15 mouse cellular contexts compared by ENCODE assay signal in genomic region chr5:89027518-89028085, GRCm38 (mm10).
"Had no signal": no experiment of that assay in that cellular context is flagged by ENCODE, and none has a peak within 500 bp of the region (broad histone marks: within the 10 kb centered on the region; RNA-seq: fewer than 3 reads in every experiment).

No protein-coding gene starts in this region.

- H3K9ac ChIP-seq: hindbrain, embryonic 15.5 days; limb, embryonic 13.5 days; liver, embryonic 14.5 days; midbrain, embryonic 15.5 days; neural tube, embryonic 12.5 days had no signal

- H3K4me1 ChIP-seq: hindbrain, embryonic 15.5 days; midbrain, embryonic 15.5 days; neural tube, embryonic 12.5 days had no signal

- ATAC-seq: intestine, postnatal 0 days; lung, postnatal 0 days; midbrain, embryonic 15.5 days had no signal

- H3K9me3 ChIP-seq: hindbrain, embryonic 15.5 days; limb, embryonic 13.5 days; midbrain, embryonic 15.5 days; neural tube, embryonic 12.5 days had no signal

- H3K4me2 ChIP-seq: hindbrain, embryonic 15.5 days; limb, embryonic 13.5 days; midbrain, embryonic 11.5 days; midbrain, embryonic 15.5 days; neural tube, embryonic 12.5 days had no signal

- H3K27ac ChIP-seq: hindbrain, embryonic 15.5 days; layer of hippocampus, adult 2 months; limb, embryonic 13.5 days; liver, embryonic 14.5 days; midbrain, embryonic 15.5 days; neural tube, embryonic 12.5 days had no signal

- H3K4me3 ChIP-seq: hindbrain, embryonic 15.5 days; layer of hippocampus, adult 2 months; limb, embryonic 13.5 days; midbrain, embryonic 15.5 days; neural tube, embryonic 12.5 days had no signal

- H3K27me3 ChIP-seq: hindbrain, embryonic 15.5 days; limb, embryonic 13.5 days; midbrain, embryonic 15.5 days; neural tube, embryonic 12.5 days had no signal

- H3K36me3 ChIP-seq: hindbrain, embryonic 15.5 days; limb, embryonic 13.5 days; midbrain, embryonic 15.5 days; neural tube, embryonic 12.5 days had no signal

- DNase-seq: left cerebral cortex, postnatal 4 days; lung, adult 2 months; lung, postnatal 36 days; right cerebral cortex, postnatal 4 days; spleen, adult 18-20 months; thymus, postnatal 4 days had no signal
